Mouse (Mus musculus) heart, adult 2 months (tissue): ENCODE measurements at regions not wholly inside any gene's neighbourhood (a gene's known extent, or its start where the extent isn't known, plus 50 kb on each side); places are given as distances from the start of the nearest gene placed in this dataset.

Experiments used
- DNase-seq, 2 experiments: peaks; one replicate each; pipeline ENCODE4 v3.0.0; 2021
- H3K27ac ChIP-seq: fragments of 200-600 bp; 2 replicates; pipeline ENCODE4 v1.8.1; 2022
- H3K27me3 ChIP-seq: fragments of 200-500 bp; 2 replicates; pipeline ENCODE4 v1.6.1; 2012; ENCODE audit warnings: mild to moderate bottlenecking, low read length, inconsistent platforms, mixed read lengths; ENCODE audit not compliant: control insufficient read depth, insufficient read depth
- H3K36me3 ChIP-seq: fragments of 200-500 bp; 2 replicates; pipeline ENCODE4 v1.6.1; 2012; ENCODE audit warnings: low read length, inconsistent platforms; ENCODE audit not compliant: control insufficient read depth, insufficient read depth
- H3K4me1 ChIP-seq: fragments of 200-500 bp; 2 replicates; pipeline ENCODE4 v1.6.1; 2011; ENCODE audit warnings: low read length; ENCODE audit not compliant: control insufficient read depth, insufficient read depth
- H3K4me3 ChIP-seq: fragments of 200-600 bp; 2 replicates; pipeline ENCODE4 v1.8.1; 2022
- H3K79me2 ChIP-seq: fragments of 200-500 bp; replicated peaks from 2 replicates; pipeline ENCODE4 v1.6.1; 2012; ENCODE audit warnings: mild to moderate bottlenecking, inconsistent platforms, low read length, moderate library complexity, mixed read lengths; ENCODE audit not compliant: control insufficient read depth, insufficient read depth
- H3K9ac ChIP-seq: fragments of 200-500 bp; 2 replicates; pipeline ENCODE4 v1.6.1; 2012; ENCODE audit warnings: low read depth, mild to moderate bottlenecking, control low read depth, inconsistent platforms, low read length, mixed read lengths
- CTCF ChIP-seq: fragments of 200-600 bp; IDR thresholded peaks from 2 replicates; pipeline ENCODE4 v1.8.1; 2022; ENCODE audit warnings: antibody characterized with exemption, mild to moderate bottlenecking, moderate library complexity
- EP300 ChIP-seq: fragments of 200-500 bp; IDR thresholded peaks from 2 replicates; pipeline ENCODE4 v1.6.1; 2011; ENCODE audit warnings: low read depth, low read length, control low read depth; ENCODE audit not compliant: insufficient read depth
- POLR2A ChIP-seq: fragments of 200-500 bp; IDR thresholded peaks from 2 replicates; pipeline ENCODE4 v1.6.1; 2011; ENCODE audit warnings: mild to moderate bottlenecking, low read depth, low read length, control low read depth; ENCODE audit not compliant: insufficient read depth
- WGBS: fragments of 180-500 bp; shearing (Covaris S2); methylation state at CpG from one replicate; pipeline ENCODE4 v1.1.7; 2018; 5-methylcytosine and 5-hydroxymethylcytosine counted together
- intact Hi-C: fragments of 180-260 bp; cut with DNase I; formaldehyde crosslinking; loops from one replicate; pipeline ENCODE4 v1.15.1; 2025

GRCm38 (mm10) chr10:21241557-21242222, 54.1 kb upstream of the Hbs1l start:
- Histone ChIP-seq H3K4me1 (no peaks in the 10 kb centered on the region), H3K27ac (no peak overlapping the region), H3K79me2 (no peaks in the 10 kb centered on the region), H3K4me3 (no peak overlapping the region), H3K9ac (no peak overlapping the region), H3K27me3 (no peaks in the 10 kb centered on the region), H3K36me3 (no peaks in the 10 kb centered on the region)
- DNase-seq, result no peak
- intact Hi-C loops, result no loop called here
- WGBS, result 85% methylated on average over 6 of the region's 6 CpGs
- TF ChIP-seq EP300 (no peak), CTCF (no peak), POLR2A (no peak)

- no peaks in the 10 kb centered on the region for H3K79me2 ChIP-seq
- H3K4me3 ChIP-seq, result no peak overlapping the region
- no peak for DNase-seq
- H3K9ac ChIP-seq, result no peak overlapping the region
- WGBS, result 83% methylated on average over 16 of the region's 16 CpGs
- no peak overlapping the region for H3K27ac ChIP-seq
- intact Hi-C loops, result no loop called here
- no peaks in the 10 kb centered on the region for H3K4me1 ChIP-seq
- TF ChIP-seq POLR2A (no peak), EP300 (no peak), CTCF (no peak)
- H3K27me3 ChIP-seq, result no peaks in the 10 kb centered on the region
- H3K36me3 ChIP-seq, result no peaks in the 10 kb centered on the region
These were observed 53.1 kb upstream of the Hbs1l start for GRCm38 (mm10) chr10:21242471-21243231.

- 76% methylated on average over 4 of the region's 4 CpGs for WGBS
These were observed 50.8 kb upstream of the Hbs1l start for GRCm38 (mm10) chr10:21244849-21245453.

GRCm38 (mm10) chr10:21245558-21245957, 50.2 kb upstream of the Hbs1l start:
- Histone ChIP-seq H3K27me3 (no peaks in the 10 kb centered on the region), H3K27ac (no peak overlapping the region), H3K4me3 (no peak overlapping the region), H3K9ac (no peak overlapping the region), H3K79me2 (no peaks in the 10 kb centered on the region), H3K36me3 (no peaks in the 10 kb centered on the region), H3K4me1 (no peaks in the 10 kb centered on the region)
- DNase-seq, result no peak
- intact Hi-C loops, result no loop called here
- TF ChIP-seq CTCF (no peak), EP300 (no peak), POLR2A (no peak)
- WGBS, result 80% methylated on average over 5 of the region's 5 CpGs

More at GRCm38 (mm10) chr10:21244849-21245453, 50.8 kb upstream of the Hbs1l start:
- intact Hi-C loops, result no loop called here
- H3K27me3 ChIP-seq, result no peaks in the 10 kb centered on the region
- H3K79me2 ChIP-seq, result no peaks in the 10 kb centered on the region
- DNase-seq, result no peak
- H3K27ac ChIP-seq, result no peak overlapping the region
- no peak overlapping the region for H3K4me3 ChIP-seq
- no peaks in the 10 kb centered on the region for H3K4me1 ChIP-seq
- TF ChIP-seq EP300 (no peak), CTCF (no peak), POLR2A (no peak)
- H3K9ac ChIP-seq, result no peak overlapping the region
- H3K36me3 ChIP-seq, result no peaks in the 10 kb centered on the region
